Mouse (Mus musculus): ENCODE measurements around the gene Ube2d3.

Gene Ube2d3

DNA sequence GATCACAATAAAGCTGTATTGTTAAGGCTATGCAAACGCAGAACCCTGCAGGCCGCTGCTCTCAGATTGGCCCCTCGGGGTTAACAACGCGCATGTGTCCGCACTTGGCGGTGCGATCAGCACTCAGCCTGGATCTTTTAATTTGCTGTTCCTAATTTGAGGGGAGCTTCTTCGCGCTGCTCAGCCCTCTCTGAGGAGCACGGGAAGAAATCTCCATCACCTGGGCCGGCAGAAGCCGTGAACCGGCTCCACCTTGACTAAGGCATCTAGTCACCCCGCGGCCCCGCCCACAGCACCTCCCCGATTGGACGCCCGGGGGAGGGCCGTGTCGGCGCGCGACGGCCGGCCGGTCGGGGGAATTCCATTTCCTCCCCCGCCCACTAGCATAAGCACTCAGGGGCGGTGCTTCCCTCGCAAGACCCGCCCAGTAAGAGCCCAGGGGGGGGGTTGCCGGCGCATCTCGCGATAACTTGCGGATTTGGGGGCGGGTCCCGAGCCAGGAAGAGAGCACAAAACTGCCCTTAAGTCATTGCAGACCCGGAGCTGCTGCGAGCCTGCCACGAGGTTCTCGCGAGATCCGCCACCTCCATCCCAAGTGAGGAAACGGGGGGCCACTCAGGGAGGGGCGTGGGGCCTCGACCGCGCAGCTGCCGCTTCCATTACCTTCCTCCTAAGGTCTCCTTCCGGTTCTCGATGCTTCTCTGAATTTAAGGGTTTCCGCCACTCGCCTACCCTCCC is at the start of gene Ube2d3:
Ube2d3 (plus strand) TSS at position 392 of the 738 bp plus-strand sequence.
- DNase-seq (ENCODE audit: inconsistent ontology term), result peak; percentile 100

GRCm38 (mm10) chr3:135393186-135393585 is 44.8 kb upstream of the Ube2d3 start:
- no peak for DNase-seq (ENCODE audit: inconsistent ontology term)

- DNase-seq (ENCODE audit: inconsistent ontology term), result no peak
Observed at GRCm38 (mm10) chr3:135395085-135395484, 42.9 kb upstream of the Ube2d3 start.

- no peak for DNase-seq (ENCODE audit: inconsistent ontology term)
Observed at GRCm38 (mm10) chr3:135396081-135396480, 41.9 kb upstream of the Ube2d3 start.

GRCm38 (mm10) chr3:135397112-135397511 is 40.8 kb upstream of the Ube2d3 start:
- no peak for DNase-seq (ENCODE audit: inconsistent ontology term)

DNA sequence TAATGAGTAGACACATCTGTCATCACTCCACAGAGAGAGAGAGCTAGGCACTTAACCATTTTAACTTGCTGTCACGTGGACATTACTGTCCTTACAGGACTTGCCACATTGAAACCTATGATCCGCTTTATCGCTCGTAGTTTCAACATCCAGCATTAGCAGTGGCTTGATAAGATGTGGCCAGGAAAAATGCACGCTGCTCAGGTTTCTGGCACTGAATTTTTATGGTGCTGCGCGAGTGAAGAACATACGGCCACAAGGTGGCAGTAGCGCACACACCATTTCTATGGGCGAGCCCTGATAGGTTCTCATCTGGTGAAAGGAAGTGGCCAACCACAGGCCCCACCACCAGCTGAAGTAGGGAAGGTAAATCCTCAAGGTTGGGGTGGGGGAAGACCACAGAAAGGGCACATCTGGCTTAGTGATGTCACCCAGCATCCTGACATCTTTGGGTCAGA is 35.7 kb upstream of the Ube2d3 start:
- peak; percentile 57 for DNase-seq (ENCODE audit: inconsistent ontology term)

DNA sequence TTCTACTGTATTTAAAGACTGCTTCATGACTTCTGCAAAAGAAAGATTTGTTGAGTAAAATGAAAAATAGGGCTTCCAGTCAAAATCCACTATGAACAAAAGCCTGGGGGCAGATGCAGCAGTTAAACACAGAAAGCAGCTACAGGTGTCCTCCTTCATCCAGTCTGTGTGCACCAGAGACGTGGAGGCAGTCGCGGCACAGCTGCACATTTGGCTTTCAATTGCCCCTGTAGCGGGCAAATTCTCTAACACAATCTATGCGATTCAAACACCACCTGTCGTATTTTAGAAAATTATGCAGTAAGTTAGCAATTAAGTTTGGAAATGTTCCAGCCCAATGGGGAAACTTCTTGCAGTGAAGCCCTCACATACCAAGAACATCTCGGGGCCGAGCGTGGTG is 34.7 kb upstream of the Ube2d3 start:
- DNase-seq (ENCODE audit: inconsistent ontology term), result no peak

DNA sequence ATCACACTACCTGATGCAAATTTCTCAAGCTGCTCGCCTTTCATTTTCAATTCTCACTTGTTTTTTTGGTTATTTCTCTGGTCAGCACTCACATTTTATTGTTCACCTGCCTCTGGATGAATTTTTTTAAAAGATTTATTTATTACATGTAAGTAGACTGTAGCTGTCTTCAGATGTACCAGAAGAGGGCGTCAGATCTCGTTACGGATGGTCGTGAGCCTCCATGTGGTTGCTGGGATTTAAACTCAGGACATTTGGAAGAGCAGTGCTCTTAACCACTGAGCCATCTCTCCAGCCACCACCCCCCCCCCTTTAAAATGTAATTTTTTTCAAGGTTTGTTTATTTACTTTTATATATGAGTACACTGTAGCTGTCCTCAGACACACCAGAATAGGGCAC is 34.1 kb upstream of the Ube2d3 start:
- DNase-seq (ENCODE audit: inconsistent ontology term), result no peak

GRCm38 (mm10) chr3:135404599-135404998 is 33.4 kb upstream of the Ube2d3 start:
- DNase-seq (ENCODE audit: inconsistent ontology term), result peak; percentile 81

GRCm38 (mm10) chr3:135407351-135407750 is 30.6 kb upstream of the Ube2d3 start:
- DNase-seq (ENCODE audit: inconsistent ontology term), result no peak

GRCm38 (mm10) chr3:135409219-135409618 is 28.7 kb upstream of the Ube2d3 start:
- DNase-seq (ENCODE audit: inconsistent ontology term), result no peak

DNA sequence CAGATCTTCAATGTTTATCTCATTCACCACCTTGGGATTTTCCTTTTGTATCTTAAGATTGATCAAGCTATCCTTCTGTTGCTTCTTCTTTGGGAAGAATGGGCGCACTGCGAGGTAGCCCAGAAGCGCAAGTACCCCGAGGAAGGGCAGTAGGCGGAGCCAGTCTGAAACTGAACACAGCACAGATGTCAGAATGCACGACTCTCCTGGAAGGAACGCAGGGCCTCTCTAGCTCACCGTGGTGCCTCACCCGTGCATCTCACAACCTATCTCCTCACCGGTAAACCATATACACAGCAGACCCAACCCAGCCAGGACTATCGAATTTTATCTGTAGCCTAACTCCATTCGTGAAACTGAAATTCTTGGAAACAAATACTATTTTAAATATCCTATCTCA is 26.9 kb upstream of the Ube2d3 start:
- no peak for DNase-seq (ENCODE audit: inconsistent ontology term)

DNA sequence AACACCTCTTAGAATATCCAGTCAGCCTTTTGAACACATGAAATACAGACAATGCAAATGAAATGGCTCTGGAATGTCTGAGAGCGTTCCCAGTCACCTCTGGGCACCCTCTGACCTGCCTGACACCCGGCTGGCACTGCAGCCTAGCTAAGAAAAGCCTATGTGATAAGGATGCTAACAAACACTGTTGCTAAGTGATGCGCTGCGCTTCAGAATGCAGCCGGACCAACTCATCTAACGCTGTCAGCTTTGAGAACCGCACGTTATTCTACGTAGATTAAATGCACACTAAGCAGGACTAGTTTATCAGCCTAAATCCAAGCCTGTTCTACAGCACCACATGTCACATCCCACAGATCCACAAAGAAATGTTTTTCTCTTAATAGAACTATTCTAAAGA is 26.1 kb upstream of the Ube2d3 start:
- peak; percentile 3 for DNase-seq (ENCODE audit: inconsistent ontology term)

DNA sequence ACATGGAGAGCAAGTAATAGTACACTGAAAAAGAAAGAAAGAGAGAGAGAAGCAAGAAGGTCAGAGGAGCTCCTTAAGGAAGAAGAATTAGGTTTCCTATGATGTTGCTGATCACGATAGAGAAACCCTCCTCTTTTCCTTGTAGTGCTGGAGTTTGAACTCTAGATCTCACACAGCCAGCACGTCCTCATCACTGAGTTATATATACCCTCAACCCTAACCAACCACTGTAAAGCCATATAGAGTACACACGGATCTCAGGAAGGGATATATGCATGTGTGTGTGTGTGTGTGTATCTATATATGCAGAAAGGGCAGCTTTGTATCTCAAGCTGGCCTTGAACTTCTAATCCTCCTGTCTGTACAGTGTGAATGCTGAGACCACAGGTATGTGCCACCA is 20.7 kb upstream of the Ube2d3 start:
- no peak for DNase-seq (ENCODE audit: inconsistent ontology term)

- DNase-seq (ENCODE audit: inconsistent ontology term), result no peak
Observed at GRCm38 (mm10) chr3:135417799-135418198, 20.1 kb upstream of the Ube2d3 start.

DNA sequence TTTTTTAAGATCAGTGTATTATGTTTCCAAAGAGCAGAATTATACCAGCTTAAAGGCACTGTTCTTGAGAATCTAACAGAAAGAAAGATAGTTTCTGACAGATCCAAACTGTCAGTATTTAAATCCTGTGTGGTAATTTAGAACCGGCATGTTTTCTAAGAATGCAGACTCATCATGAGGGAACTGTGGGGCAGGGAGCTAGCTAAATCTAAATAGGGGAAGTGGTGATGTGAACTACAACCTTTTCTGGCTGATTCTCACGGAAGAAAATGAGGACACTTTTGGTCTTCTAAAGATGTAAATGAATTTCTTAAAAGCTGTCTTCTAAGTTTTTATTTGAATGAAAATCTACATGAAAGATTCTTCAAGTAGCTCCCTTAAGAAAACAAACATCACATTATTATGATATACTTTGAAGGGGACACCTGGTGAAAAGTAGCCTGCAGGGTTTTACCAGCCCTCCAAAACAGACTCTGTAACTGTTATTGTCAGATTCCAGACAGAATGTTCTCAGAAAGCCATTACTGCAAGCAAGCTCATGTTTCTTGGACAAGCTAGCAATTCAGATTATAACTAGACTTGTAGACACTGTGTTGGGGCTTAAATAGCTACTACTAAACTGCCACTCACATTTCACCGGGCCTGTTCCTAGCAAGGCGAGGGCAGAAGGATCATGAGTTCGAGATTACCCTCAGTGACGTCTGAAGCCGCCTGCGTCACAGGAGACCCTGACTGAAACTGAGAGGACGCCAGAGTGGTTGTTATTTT is 17.2 kb upstream of the Ube2d3 start:
- DNase-seq (ENCODE audit: inconsistent ontology term), result no peak

DNA sequence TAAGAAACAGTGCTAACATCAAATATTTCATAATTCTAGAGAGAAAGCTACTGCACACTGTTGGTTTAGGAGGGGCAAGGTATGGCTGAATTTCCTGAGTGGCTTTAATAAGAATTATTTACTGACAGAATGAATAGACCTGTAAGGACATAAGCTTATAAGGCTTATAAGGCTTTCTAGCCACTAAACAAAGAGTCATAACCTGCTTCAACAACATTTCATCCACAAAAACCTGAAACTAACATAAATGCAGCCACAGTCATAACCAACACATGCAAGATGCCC is 16.7 kb upstream of the Ube2d3 start:
- DNase-seq (ENCODE audit: inconsistent ontology term), result no peak

DNA sequence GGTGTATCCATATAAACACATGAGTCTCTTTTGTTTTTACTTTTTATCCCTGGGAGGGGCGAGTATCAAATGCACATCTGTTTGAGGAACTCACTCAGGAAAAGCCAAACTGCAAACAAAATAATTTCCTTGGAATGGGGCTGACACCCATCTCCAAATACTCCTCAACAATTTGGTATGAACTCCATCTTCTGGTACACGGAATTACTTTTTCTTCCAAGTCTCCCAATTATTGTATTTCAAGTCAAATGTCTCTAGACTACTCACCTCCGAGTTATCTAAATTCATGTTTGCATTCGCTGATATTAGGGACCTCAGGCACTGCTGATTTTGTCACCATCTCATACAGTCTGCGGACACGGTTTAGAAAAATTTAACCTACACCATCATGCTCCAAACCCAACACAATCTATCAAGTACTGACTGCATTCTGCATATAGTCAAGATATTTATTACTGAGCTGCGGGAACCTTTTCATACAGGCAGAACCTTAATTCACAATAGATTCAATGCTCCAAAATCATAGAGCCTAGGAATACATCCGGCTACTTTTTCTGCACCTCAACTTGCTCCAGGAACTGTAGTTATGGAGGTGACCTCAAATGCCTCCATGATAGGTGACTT is 15.6 kb upstream of the Ube2d3 start:
- DNase-seq (ENCODE audit: inconsistent ontology term), result peak; percentile 33

DNA sequence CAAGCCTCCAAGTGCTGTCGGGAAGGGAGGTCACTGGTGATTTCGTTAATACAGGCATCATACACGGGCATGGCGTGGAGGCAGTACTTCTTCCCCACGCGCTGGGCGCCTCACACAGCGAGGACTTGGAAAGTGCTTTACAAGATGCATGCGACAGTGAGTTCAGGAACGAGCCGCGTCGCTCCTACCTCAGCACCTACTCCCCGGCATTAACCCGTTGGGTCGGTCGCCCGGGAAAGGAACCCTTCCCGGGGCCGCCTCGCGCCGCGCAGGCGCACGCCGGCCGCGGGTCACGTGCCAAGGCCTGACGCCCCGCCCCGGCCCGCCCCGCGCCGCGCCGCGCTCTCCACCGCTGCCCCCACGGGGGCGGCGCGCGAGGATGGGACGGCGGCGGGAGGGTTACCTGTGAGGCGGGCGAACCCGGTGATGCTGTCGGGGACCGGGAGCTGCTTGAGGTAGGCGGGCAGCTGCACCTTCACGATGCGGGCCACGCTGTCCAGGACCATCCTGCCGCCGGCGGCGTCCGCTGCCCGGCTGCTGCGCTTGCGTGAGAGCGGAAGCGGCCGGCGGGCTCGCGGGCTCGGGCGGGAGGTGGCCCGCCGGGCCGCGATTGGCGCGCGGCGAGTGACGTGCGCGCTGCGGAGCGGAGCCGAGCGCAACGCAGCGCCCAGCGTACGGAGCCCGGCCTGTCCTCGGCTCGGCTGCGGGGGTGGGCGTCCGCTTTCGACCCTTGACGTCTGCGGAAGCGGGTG is 14.9 kb upstream of the Ube2d3 start:
- DNase-seq (ENCODE audit: inconsistent ontology term), result peak; percentile 94

GRCm38 (mm10) chr3:135423608-135424212 is 14.2 kb upstream of the Ube2d3 start, which contains the start of gene Cisd2:
Gene Cisd2 (minus strand): TSS chr3:135423925.
- no peak for DNase-seq (ENCODE audit: inconsistent ontology term)

- DNase-seq (ENCODE audit: inconsistent ontology term), result no peak
Observed at GRCm38 (mm10) chr3:135436901-135437616, 890 bp upstream of the Ube2d3 start.

Data from Muller cell, postnatal 12 days (primary cell).